Mouse (Mus musculus): ENCODE data around the gene Mbnl2. TPM values are rescaled to one million over a fixed set of nuclear protein-coding genes. Genes with fewer than 3 reads are reported as not detected.

The Mbnl2 gene
- total RNA-seq, 2 experiments from 2014 or later: 312 to 318 TPM

- no peak for DNase-seq
- intact Hi-C loops (cut with DNase I): no loop called here
Observed at GRCm38 (mm10) chr14:120466816-120467215, 191.3 kb downstream of the Mbnl2 start.

- intact Hi-C loops (cut with DNase I): no loop called here
- DNase-seq: no peak
Observed at GRCm38 (mm10) chr14:120469126-120469790, 193.8 kb downstream of the Mbnl2 start.

GRCm38 (mm10) chr14:120476186-120476697, 200.8 kb downstream of the Mbnl2 start:
- intact Hi-C loops (cut with DNase I): loop anchor here (2.0 to 5.0 kb wide), 2 partner anchors 209 to 337 kb away; no protein-coding TSS in a partner anchor

GRCm38 (mm10) chr14:120477288-120477981, 202.0 kb downstream of the Mbnl2 start:
- intact Hi-C loops (cut with DNase I): loop anchor here (2.0 to 5.0 kb wide), 2 partner anchors 210 to 339 kb away; no protein-coding TSS in a partner anchor
- DNase-seq: peak; percentile 98 to 99

More at GRCm38 (mm10) chr14:120476186-120476697, 200.8 kb downstream of the Mbnl2 start:
- no peak for DNase-seq

- intact Hi-C loops (cut with DNase I): loop anchor here (2.0 to 5.0 kb wide), 2 partner anchors 211 to 339 kb away; no protein-coding TSS in a partner anchor
- DNase-seq: peak; percentile 95 to 96
Observed at GRCm38 (mm10) chr14:120477982-120478568, 202.6 kb downstream of the Mbnl2 start, which contains the start of gene Rap2a. TSS of gene Rap2a (plus strand) at chr14:120478444.

GRCm38 (mm10) chr14:120478641-120479341, 203.3 kb downstream of the Mbnl2 start:
- DNase-seq: peak in 1 of 2 experiments; percentile 42
- intact Hi-C loops (cut with DNase I): loop anchor here (5.0 kb wide), 1 partner anchor 211 kb away; no protein-coding TSS in a partner anchor

GRCm38 (mm10) chr14:120480341-120480900, 205.0 kb downstream of the Mbnl2 start:
- intact Hi-C loops (cut with DNase I): no loop called here

GRCm38 (mm10) chr14:120480927-120481326, 205.5 kb downstream of the Mbnl2 start:
- intact Hi-C loops (cut with DNase I): no loop called here
- DNase-seq: no peak

More at GRCm38 (mm10) chr14:120480341-120480900, 205.0 kb downstream of the Mbnl2 start:
- DNase-seq: no peak

Other genes with a start within 250 kb of the Mbnl2 start
- gene Oxgr1, start 233.2 kb upstream of the Mbnl2 start, total RNA-seq (2021): not detected
- 1 to 10 TPM; 3.5 to 3.7 TPM for gene Rap2a, start 202.8 kb downstream of the Mbnl2 start, total RNA-seq (2021)

Data from gastrocnemius, postnatal 36 days (tissue).